Mouse (Mus musculus) intestine, embryonic 16.5 days (tissue): ENCODE measurements at regions not wholly inside any gene's neighbourhood (a gene's known extent, or its start where the extent isn't known, plus 50 kb on each side); places are given as distances from the start of the nearest gene placed in this dataset.
A peak's percentile ranks its signal among the peaks of the same experiment; 100 is the strongest.

Experiments
- ATAC-seq: fragments of 200-750 bp; cut with Nextera tagmentation; 2 replicates; pipeline ENCODE4 v1.8.0; 2017; ENCODE audit warnings: moderate TSS enrichment, moderate library complexity
- H3K27ac ChIP-seq: fragments of 300-500 bp; sonication (generic); 2 replicates; pipeline ENCODE4 v1.5.1; 2014; ENCODE audit warnings: mild to moderate bottlenecking, low read length
- H3K27me3 ChIP-seq: fragments of 300-500 bp; sonication (generic); replicated peaks from 2 replicates; pipeline ENCODE4 v1.6.1; 2014; ENCODE audit warnings: low read length, control low read depth, mixed read lengths; ENCODE audit not compliant: control insufficient read depth, insufficient read depth
- H3K36me3 ChIP-seq: fragments of 300-500 bp; sonication (generic); 2 replicates; pipeline ENCODE4 v1.6.1; 2014; ENCODE audit warnings: low read length, control low read depth; ENCODE audit not compliant: control insufficient read depth, insufficient read depth
- H3K4me1 ChIP-seq: fragments of 300-500 bp; sonication (generic); 2 replicates; pipeline ENCODE4 v1.6.1; 2014; ENCODE audit warnings: low read length, control low read depth, mixed read lengths; ENCODE audit not compliant: control insufficient read depth, insufficient read depth
- H3K4me2 ChIP-seq: fragments of 300-500 bp; sonication (generic); 2 replicates; pipeline ENCODE4 v1.6.1; 2014; ENCODE audit warnings: low read depth, low read length, control low read depth
- H3K4me3 ChIP-seq: fragments of 300-500 bp; sonication (generic); 2 replicates; pipeline ENCODE4 v1.5.1; 2014; ENCODE audit warnings: mild to moderate bottlenecking, low read length
- H3K9ac ChIP-seq: fragments of 300-500 bp; sonication (generic); 2 replicates; pipeline ENCODE4 v1.6.1; 2014; ENCODE audit warnings: low read depth, low read length
- H3K9me3 ChIP-seq: fragments of 300-500 bp; sonication (generic); 2 replicates; pipeline ENCODE4 v1.6.1; 2016; ENCODE audit warnings: low read length, control low read depth; ENCODE audit not compliant: control insufficient read depth
- WGBS: fragments of 180-500 bp; shearing (Covaris S2); extraction: QIAGEN DNeasy Blood & Tissue Kit; methylation state at CpG from one replicate; pipeline ENCODE4 v1.1.7; 2014; 5-methylcytosine and 5-hydroxymethylcytosine counted together

DNA sequence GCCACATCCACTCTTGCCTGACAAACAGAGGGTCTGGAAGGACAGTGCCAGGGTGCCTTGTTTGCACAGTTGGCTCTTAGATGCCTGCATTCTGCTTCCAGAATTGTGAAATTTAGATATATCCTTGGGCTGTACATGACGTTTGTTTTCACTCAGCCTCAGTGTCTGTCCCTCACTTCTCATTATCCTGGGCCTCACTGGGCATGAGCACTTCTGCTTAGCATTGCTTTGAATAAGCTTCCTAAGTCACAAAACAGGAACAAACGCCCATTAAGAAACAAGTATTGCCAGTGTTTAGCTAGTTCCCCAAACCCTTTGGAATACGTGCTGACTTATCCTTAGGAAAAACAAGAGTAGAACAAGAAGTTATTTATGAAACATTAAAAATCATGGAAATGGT lies 148.0 kb upstream of the Col8a1 start:
- no peaks in the 10 kb centered on the region for H3K4me1 ChIP-seq
- no peak overlapping the region for H3K27ac ChIP-seq
- H3K4me3 ChIP-seq, result no peak overlapping the region
- H3K27me3 ChIP-seq, result no peaks in the 10 kb centered on the region
- no peak overlapping the region for H3K9ac ChIP-seq
- no peak for ATAC-seq
- no peak overlapping the region for H3K4me2 ChIP-seq
- 70% methylated on average over 3 of the region's 3 CpGs for WGBS
- H3K9me3 ChIP-seq, result no peaks in the 10 kb centered on the region
- no peaks in the 10 kb centered on the region for H3K36me3 ChIP-seq

DNA sequence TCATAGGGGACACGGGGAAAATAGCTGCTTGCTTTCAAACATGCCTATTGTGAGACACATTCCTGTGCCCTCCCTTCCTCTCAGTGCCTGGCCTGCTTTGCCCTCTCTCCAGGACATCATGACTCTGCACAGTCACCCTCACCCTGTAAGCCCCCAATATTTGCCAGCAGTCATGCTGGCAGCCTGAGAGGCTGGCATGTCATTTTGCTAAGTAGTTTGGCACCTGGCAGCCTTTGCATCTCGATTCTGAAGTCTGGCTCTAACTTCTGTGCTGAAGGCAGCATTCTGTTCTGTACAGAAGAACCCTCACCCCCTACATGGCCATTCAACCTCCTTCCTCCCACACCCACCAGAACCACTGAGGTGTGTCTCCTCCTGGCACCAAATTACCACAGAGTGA lies 157.5 kb upstream of the Col8a1 start:
- Histone ChIP-seq H3K9me3 (no peaks in the 10 kb centered on the region), H3K4me1 (no peaks in the 10 kb centered on the region), H3K36me3 (no peaks in the 10 kb centered on the region), H3K4me2 (no peak overlapping the region), H3K27ac (no peak overlapping the region), H3K27me3 (no peaks in the 10 kb centered on the region), H3K9ac (no peak overlapping the region), H3K4me3 (no peak overlapping the region)
- ATAC-seq, result no peak
- 58% methylated on average over 2 of the region's 2 CpGs for WGBS

DNA sequence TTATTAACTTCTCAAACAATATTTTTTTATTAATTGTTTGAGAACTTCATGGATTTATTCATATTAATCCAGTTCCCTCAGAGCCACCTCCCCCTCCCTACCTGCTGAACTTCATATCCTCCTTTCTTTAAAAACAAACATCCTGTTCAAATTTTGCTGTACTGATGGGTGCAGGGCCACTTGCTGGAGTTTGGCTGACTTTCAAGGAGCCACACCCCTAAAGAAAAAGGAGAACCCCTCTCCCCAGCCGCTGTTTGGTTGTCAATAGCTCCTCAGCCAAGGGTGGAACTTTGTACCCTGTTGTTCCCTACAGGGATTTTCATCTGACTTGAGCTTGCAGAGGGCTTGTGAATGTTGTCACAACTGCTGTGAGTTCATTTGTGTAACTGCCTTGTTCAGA lies 160.0 kb upstream of the Col8a1 start:
- Histone ChIP-seq H3K9me3 (no peaks in the 10 kb centered on the region), H3K4me1 (no peaks in the 10 kb centered on the region), H3K27ac (no peak overlapping the region), H3K9ac (no peak overlapping the region), H3K4me2 (no peak overlapping the region), H3K27me3 (no peaks in the 10 kb centered on the region), H3K4me3 (no peak overlapping the region), H3K36me3 (no peaks in the 10 kb centered on the region)
- ATAC-seq, result no peak
- WGBS, result 54% methylated on average over 1 of the region's 1 CpGs

DNA sequence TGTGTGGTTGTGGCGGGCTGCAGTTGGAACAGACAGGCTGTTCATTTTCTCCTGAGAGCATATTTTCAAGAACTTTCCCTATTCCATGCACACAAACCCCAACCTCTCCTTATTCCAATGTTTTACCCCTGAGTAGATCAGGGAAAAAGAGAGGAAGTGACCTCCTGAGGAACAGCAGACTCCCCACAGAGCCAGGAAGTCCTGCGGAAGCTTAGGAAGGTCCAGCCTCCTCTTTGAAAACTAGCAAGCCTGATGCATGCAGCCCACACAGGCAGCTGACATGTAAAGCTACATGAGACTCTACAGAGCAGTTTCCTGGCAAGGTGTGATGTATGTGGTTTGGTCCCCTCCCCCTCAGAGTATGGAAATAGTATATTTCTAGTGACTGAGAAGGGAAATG lies 160.9 kb upstream of the Col8a1 start:
- no peaks in the 10 kb centered on the region for H3K36me3 ChIP-seq
- H3K9me3 ChIP-seq, result no peaks in the 10 kb centered on the region
- H3K4me2 ChIP-seq, result no peak overlapping the region
- no peak for ATAC-seq
- 59% methylated on average over 2 of the region's 2 CpGs for WGBS
- no peaks in the 10 kb centered on the region for H3K4me1 ChIP-seq
- H3K9ac ChIP-seq, result no peak overlapping the region
- no peaks in the 10 kb centered on the region for H3K27me3 ChIP-seq
- no peak overlapping the region for H3K27ac ChIP-seq
- no peak overlapping the region for H3K4me3 ChIP-seq

DNA sequence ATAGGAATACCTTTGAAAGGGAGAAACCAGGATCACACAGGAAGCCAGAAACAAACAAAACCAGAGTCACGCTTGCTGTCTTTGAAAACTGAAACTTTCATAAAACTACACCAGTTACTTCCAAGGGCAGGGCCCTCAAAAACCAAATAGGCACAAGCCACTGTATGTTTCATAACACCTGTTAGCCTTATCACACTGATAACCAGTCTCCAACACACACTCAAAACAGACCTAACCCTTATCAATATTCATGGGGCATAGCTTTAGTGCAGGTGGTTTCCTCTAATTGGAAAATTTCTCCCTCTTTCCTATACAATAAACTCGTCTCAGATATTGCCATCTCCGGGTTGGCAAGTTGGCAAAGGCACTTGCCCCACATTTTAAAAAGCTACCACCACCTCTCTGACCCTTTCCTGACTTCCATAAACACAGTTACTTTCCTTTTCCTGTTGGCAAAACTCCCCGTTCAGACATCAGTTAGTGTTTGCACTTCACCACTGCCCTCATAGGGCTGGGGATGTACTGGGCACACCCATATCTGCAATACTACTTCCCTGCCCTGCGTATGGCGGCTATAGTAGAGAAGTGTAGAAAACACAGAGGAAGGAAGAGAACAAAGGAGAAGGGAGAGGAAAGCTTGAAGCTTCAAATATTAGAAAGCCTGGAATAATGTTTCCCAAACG lies 169.1 kb upstream of the Col8a1 start:
- H3K4me3 ChIP-seq, result no peak overlapping the region
- no peaks in the 10 kb centered on the region for H3K4me1 ChIP-seq
- H3K27me3 ChIP-seq, result no peaks in the 10 kb centered on the region
- no peak overlapping the region for H3K9ac ChIP-seq
- H3K36me3 ChIP-seq, result no peaks in the 10 kb centered on the region
- ATAC-seq, result peak; percentile 62; the same call in 1 of the 2 replicates
- no peak overlapping the region for H3K27ac ChIP-seq
- WGBS, result 55% methylated on average over 7 of the region's 7 CpGs
- H3K4me2 ChIP-seq, result no peak overlapping the region
- no peaks in the 10 kb centered on the region for H3K9me3 ChIP-seq

DNA sequence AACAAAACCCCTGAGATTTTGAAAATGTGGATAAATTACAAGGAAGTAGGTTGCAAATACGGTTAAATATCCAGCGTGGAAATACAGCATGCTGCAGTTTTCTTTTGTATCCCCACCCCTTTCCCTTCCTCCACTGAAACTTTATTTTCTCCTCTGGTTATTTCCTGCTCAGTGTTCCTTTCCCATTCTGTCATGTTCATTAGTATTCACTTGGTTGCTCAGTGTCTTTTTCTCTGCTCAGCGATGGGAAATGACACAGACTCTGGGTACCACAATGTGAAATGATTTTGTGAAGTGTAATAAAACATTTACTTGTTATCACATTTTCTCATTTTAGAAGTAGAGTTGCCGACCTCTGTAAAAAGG lies 169.6 kb upstream of the Col8a1 start:
- WGBS, result 73% methylated on average over 4 of the region's 4 CpGs
- H3K27me3 ChIP-seq, result no peaks in the 10 kb centered on the region
- ATAC-seq, result no peak
- H3K4me1 ChIP-seq, result no peaks in the 10 kb centered on the region
- H3K36me3 ChIP-seq, result no peaks in the 10 kb centered on the region
- H3K9ac ChIP-seq, result no peak overlapping the region
- H3K9me3 ChIP-seq, result no peaks in the 10 kb centered on the region
- H3K27ac ChIP-seq, result no peak overlapping the region
- H3K4me2 ChIP-seq, result no peak overlapping the region
- no peak overlapping the region for H3K4me3 ChIP-seq

DNA sequence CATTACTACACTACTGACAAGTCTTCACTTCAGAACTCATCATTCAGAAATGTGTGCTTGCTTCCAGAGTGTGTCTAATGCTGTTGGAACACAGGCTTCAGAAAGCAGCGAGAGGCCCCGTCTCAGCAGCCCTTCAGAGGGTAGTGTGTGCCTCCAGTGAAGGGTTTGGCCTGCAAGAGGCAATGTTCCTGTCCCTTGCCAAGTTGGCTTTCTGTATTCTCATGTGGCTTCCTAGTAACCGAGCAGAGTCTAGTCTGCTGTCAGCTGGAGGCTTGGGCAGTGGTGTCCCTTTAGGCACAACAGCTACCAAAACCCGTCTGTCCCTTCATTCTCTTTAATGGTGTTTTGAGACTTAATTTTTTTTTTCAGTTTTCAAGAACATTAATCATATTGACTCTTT lies 173.3 kb upstream of the Col8a1 start:
- no peak overlapping the region for H3K9ac ChIP-seq
- no peaks in the 10 kb centered on the region for H3K36me3 ChIP-seq
- WGBS, result 77% methylated on average over 4 of the region's 4 CpGs
- no peaks in the 10 kb centered on the region for H3K27me3 ChIP-seq
- H3K4me1 ChIP-seq, result no peaks in the 10 kb centered on the region
- H3K27ac ChIP-seq, result no peak overlapping the region
- H3K4me3 ChIP-seq, result no peak overlapping the region
- H3K9me3 ChIP-seq, result no peaks in the 10 kb centered on the region
- no peak overlapping the region for H3K4me2 ChIP-seq
- no peak for ATAC-seq

DNA sequence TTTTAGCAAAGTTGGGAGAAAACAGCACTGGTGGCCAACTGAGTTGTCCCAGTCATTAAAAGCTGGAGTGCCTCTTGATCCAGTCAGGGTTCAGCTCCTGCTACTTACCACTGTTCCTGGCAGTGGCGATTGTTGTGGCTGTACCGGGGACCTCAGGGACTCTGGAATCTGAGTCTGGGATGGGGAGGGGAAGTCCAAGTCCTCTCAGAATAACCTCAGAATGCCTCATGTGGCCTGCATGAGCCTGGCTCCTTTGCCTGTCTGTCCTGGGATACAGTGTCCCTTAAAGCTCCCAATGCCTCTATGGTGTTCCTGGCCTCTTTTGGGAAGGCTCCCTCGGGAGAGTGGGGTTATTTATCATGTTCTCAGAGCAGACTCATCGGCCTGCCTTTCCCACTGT lies 173.8 kb upstream of the Col8a1 start:
- Histone ChIP-seq H3K27ac (no peak overlapping the region), H3K36me3 (no peaks in the 10 kb centered on the region), H3K4me1 (no peaks in the 10 kb centered on the region), H3K9ac (no peak overlapping the region), H3K9me3 (no peaks in the 10 kb centered on the region), H3K4me3 (no peak overlapping the region), H3K27me3 (no peaks in the 10 kb centered on the region), H3K4me2 (no peak overlapping the region)
- ATAC-seq, result no peak
- WGBS, result 36% methylated on average over 4 of the region's 4 CpGs

DNA sequence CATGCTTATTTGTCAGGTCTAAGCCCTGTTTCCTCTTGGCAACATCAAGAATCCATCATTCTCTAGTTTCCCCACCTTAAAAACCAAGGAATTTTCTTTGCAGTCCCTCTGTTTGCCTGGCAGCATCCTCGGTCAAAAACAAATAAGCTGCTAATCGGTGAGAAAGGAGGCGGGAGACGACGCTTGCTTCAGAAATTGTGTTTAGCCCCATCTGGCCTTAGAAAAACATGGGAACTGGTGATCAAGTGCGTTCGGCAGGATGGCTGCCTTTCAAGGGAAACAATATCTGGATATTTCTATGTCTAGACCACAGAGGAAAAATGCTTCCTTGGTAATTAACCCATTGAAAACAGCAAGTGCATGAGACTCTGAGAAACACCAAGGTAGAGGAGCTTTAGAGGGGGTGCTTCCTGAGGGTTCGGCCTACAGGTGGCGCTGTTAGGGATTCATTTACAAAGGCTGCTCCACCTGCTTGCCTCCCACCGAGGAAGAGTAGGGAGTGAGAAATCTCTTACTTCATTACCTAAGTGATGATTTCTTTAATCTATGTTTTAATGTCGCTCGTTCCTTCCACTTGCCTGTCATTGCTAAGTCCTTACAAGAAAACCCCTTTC lies 174.7 kb upstream of the Col8a1 start:
- Histone ChIP-seq H3K4me3 (no peak overlapping the region), H3K9ac (no peak overlapping the region), H3K4me1 (no peaks in the 10 kb centered on the region), H3K9me3 (no peaks in the 10 kb centered on the region), H3K27ac (no peak overlapping the region), H3K4me2 (no peak overlapping the region), H3K36me3 (no peaks in the 10 kb centered on the region), H3K27me3 (no peaks in the 10 kb centered on the region)
- no peak for ATAC-seq
- WGBS, result 78% methylated on average over 12 of the region's 12 CpGs

DNA sequence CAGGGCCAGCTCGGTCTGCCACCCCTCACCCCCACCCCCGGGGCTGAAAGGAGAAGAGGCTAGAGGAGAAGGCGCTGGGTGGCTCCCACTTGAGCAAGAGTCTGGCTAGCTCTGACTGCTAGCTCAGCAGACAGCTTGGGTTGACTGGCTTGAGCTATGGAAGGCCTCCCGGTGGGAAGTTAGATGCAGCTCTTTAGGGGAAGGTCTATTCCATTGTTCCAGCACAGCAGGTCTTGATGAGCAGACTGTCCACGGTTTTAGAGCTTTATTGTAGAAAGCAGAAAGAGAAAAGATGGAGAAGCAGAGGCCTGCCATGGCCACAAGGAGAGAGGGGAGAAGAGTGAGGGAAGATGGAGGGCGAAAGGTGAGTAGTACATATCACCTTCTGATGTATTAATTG lies 190.9 kb upstream of the Col8a1 start:
- no peak for ATAC-seq
- no peak overlapping the region for H3K4me2 ChIP-seq
- no peaks in the 10 kb centered on the region for H3K27me3 ChIP-seq
- WGBS, result 56% methylated on average over 6 of the region's 6 CpGs
- no peak overlapping the region for H3K27ac ChIP-seq
- no peak overlapping the region for H3K9ac ChIP-seq
- H3K4me3 ChIP-seq, result no peak overlapping the region
- no peaks in the 10 kb centered on the region for H3K9me3 ChIP-seq
- no peaks in the 10 kb centered on the region for H3K4me1 ChIP-seq
- H3K36me3 ChIP-seq, result no peaks in the 10 kb centered on the region
